Mouse (Mus musculus): ENCODE results near the gene Fat1. TPM values are rescaled to one million over a fixed set of nuclear protein-coding genes. Genes with fewer than 3 reads are reported as not detected.

The Fat1 gene
- polyA plus RNA-seq, 1 experiment, result 9.1 TPM

GRCm38 (mm10) chr8:44978622-44979021 lies 43.4 kb downstream of the Fat1 start:
- Histone ChIP-seq H3K27me3 (ENCODE audit: control insufficient read depth, insufficient read depth, low read length) (no peaks in the 10 kb centered on the region), H3K36me3 (ENCODE audit: control insufficient read depth, insufficient read depth, low read length) (no peaks in the 10 kb centered on the region), H3K27ac (ENCODE audit: control insufficient read depth, insufficient read depth, low read depth, low read length) (peak overlapping the region; percentile 54), H3K4me3 (ENCODE audit: control insufficient read depth, low read depth, low read length) (no peak overlapping the region), H3K4me1 (ENCODE audit: control insufficient read depth, insufficient read depth, low read length) (peaks cover 5% of the 10 kb centered on the region; the same call in 1 of the 2 replicates)
- TF ChIP-seq CTCF (IDR thresholded peaks at IDR 0.05; ENCODE audit: control insufficient read depth, insufficient read depth, insufficient replicate concordance, low read depth, low read length) (no peak), POLR2A (IDR thresholded peaks at IDR 0.05; ENCODE audit: control insufficient read depth, low read depth, low read length) (no peak)

- peaks cover 5% of the 10 kb centered on the region; the same call in 1 of the 2 replicates for H3K4me1 ChIP-seq (ENCODE audit: control insufficient read depth, insufficient read depth, low read length)
- H3K36me3 ChIP-seq (ENCODE audit: control insufficient read depth, insufficient read depth, low read length), result no peaks in the 10 kb centered on the region
- TF ChIP-seq POLR2A (IDR thresholded peaks at IDR 0.05; ENCODE audit: control insufficient read depth, low read depth, low read length), result no peak
- no peak for TF ChIP-seq CTCF (IDR thresholded peaks at IDR 0.05; ENCODE audit: control insufficient read depth, insufficient read depth, insufficient replicate concordance, low read depth, low read length)
These were observed 44.0 kb downstream of the Fat1 start for GRCm38 (mm10) chr8:44979245-44979644.

GRCm38 (mm10) chr8:44980030-44980429 lies 44.8 kb downstream of the Fat1 start:
- no peak for TF ChIP-seq CTCF (IDR thresholded peaks at IDR 0.05; ENCODE audit: control insufficient read depth, insufficient read depth, insufficient replicate concordance, low read depth, low read length)
- peak; percentile 37 for TF ChIP-seq POLR2A (IDR thresholded peaks at IDR 0.05; ENCODE audit: control insufficient read depth, low read depth, low read length)
- no peak overlapping the region for H3K4me3 ChIP-seq (ENCODE audit: control insufficient read depth, low read depth, low read length)
- no peaks in the 10 kb centered on the region for H3K27me3 ChIP-seq (ENCODE audit: control insufficient read depth, insufficient read depth, low read length)
- no peaks in the 10 kb centered on the region for H3K36me3 ChIP-seq (ENCODE audit: control insufficient read depth, insufficient read depth, low read length)
- H3K27ac ChIP-seq (ENCODE audit: control insufficient read depth, insufficient read depth, low read depth, low read length), result peak overlapping the region; percentile 70
- H3K4me1 ChIP-seq (ENCODE audit: control insufficient read depth, insufficient read depth, low read length), result peaks cover 5% of the 10 kb centered on the region; the same call in 1 of the 2 replicates

More at GRCm38 (mm10) chr8:44979245-44979644, 44.0 kb downstream of the Fat1 start:
- no peak overlapping the region for H3K4me3 ChIP-seq (ENCODE audit: control insufficient read depth, low read depth, low read length)
- H3K27ac ChIP-seq (ENCODE audit: control insufficient read depth, insufficient read depth, low read depth, low read length), result no peak overlapping the region
- no peaks in the 10 kb centered on the region for H3K27me3 ChIP-seq (ENCODE audit: control insufficient read depth, insufficient read depth, low read length)

- Histone ChIP-seq H3K36me3 (ENCODE audit: control insufficient read depth, insufficient read depth, low read length) (no peaks in the 10 kb centered on the region), H3K27ac (ENCODE audit: control insufficient read depth, insufficient read depth, low read depth, low read length) (no peak overlapping the region), H3K27me3 (ENCODE audit: control insufficient read depth, insufficient read depth, low read length) (no peaks in the 10 kb centered on the region), H3K4me3 (ENCODE audit: control insufficient read depth, low read depth, low read length) (no peak overlapping the region), H3K4me1 (ENCODE audit: control insufficient read depth, insufficient read depth, low read length) (no peaks in the 10 kb centered on the region)
- TF ChIP-seq CTCF (IDR thresholded peaks at IDR 0.05; ENCODE audit: control insufficient read depth, insufficient read depth, insufficient replicate concordance, low read depth, low read length) (no peak), POLR2A (IDR thresholded peaks at IDR 0.05; ENCODE audit: control insufficient read depth, low read depth, low read length) (no peak)
These were observed 50.4 kb downstream of the Fat1 start for GRCm38 (mm10) chr8:44985326-44986288.

- Histone ChIP-seq H3K36me3 (ENCODE audit: control insufficient read depth, insufficient read depth, low read length) (no peaks in the 10 kb centered on the region), H3K4me1 (ENCODE audit: control insufficient read depth, insufficient read depth, low read length) (no peaks in the 10 kb centered on the region; the same call in 1 of the 2 replicates), H3K27me3 (ENCODE audit: control insufficient read depth, insufficient read depth, low read length) (no peaks in the 10 kb centered on the region), H3K4me3 (ENCODE audit: control insufficient read depth, low read depth, low read length) (no peak overlapping the region), H3K27ac (ENCODE audit: control insufficient read depth, insufficient read depth, low read depth, low read length) (peak overlapping the region; percentile 61)
- no peak for TF ChIP-seq POLR2A (IDR thresholded peaks at IDR 0.05; ENCODE audit: control insufficient read depth, low read depth, low read length)
- no peak for TF ChIP-seq CTCF (IDR thresholded peaks at IDR 0.05; ENCODE audit: control insufficient read depth, insufficient read depth, insufficient replicate concordance, low read depth, low read length)
These were observed 56.6 kb downstream of the Fat1 start for GRCm38 (mm10) chr8:44991700-44992487.

DNA sequence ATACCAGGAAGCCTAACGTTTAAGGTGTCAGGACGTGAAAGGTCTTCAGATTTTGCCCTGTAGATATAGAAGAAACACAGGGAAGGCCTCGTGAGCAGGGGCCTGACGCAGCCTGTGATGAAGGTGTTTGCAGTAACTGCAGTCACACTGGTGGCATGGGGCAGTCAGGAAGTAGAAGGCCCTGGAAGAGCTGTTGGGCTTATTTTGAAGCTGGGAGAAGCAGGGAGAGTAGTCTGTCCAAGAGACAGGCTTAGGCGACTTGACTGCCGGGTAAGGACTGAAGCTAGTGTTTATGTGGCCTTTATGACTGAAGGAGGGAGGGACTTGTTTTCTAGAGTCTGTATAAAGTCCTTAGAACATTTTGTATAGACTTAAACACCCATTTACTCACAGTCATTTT lies 57.4 kb downstream of the Fat1 start:
- Histone ChIP-seq H3K4me1 (ENCODE audit: control insufficient read depth, insufficient read depth, low read length) (no peaks in the 10 kb centered on the region; the same call in 1 of the 2 replicates), H3K4me3 (ENCODE audit: control insufficient read depth, low read depth, low read length) (no peak overlapping the region), H3K27ac (ENCODE audit: control insufficient read depth, insufficient read depth, low read depth, low read length) (peak overlapping the region; percentile 61), H3K36me3 (ENCODE audit: control insufficient read depth, insufficient read depth, low read length) (no peaks in the 10 kb centered on the region), H3K27me3 (ENCODE audit: control insufficient read depth, insufficient read depth, low read length) (no peaks in the 10 kb centered on the region)
- TF ChIP-seq POLR2A (IDR thresholded peaks at IDR 0.05; ENCODE audit: control insufficient read depth, low read depth, low read length), result no peak
- TF ChIP-seq CTCF (IDR thresholded peaks at IDR 0.05; ENCODE audit: control insufficient read depth, insufficient read depth, insufficient replicate concordance, low read depth, low read length), result no peak

- H3K4me1 ChIP-seq (ENCODE audit: control insufficient read depth, insufficient read depth, low read length), result no peaks in the 10 kb centered on the region; the same call in 1 of the 2 replicates
- no peak overlapping the region for H3K27ac ChIP-seq (ENCODE audit: control insufficient read depth, insufficient read depth, low read depth, low read length)
- H3K27me3 ChIP-seq (ENCODE audit: control insufficient read depth, insufficient read depth, low read length), result no peaks in the 10 kb centered on the region
- no peak for TF ChIP-seq POLR2A (IDR thresholded peaks at IDR 0.05; ENCODE audit: control insufficient read depth, low read depth, low read length)
- H3K4me3 ChIP-seq (ENCODE audit: control insufficient read depth, low read depth, low read length), result no peak overlapping the region
- H3K36me3 ChIP-seq (ENCODE audit: control insufficient read depth, insufficient read depth, low read length), result no peaks in the 10 kb centered on the region
These were observed 58.1 kb downstream of the Fat1 start for GRCm38 (mm10) chr8:44993376-44993775.

All from testis, adult 2 months (tissue).